Mouse (Mus musculus) left cerebral cortex, adult 2 months (tissue): ENCODE measurements at regions not wholly inside any gene's neighbourhood (a gene's known extent, or its start where the extent isn't known, plus 50 kb on each side); places are given as distances from the start of the nearest gene placed in this dataset.
A peak's percentile ranks its signal among the peaks of the same experiment; 100 is the strongest.

Experiments used
- DNase-seq, 2 experiments: peaks; one replicate each; pipeline ENCODE4 v3.0.0; 2021 to 2022; ENCODE audit warnings: low spot score in 2 of 2, mixed read lengths in 1 of 2; ENCODE audit errors: extremely low spot score in 1 of 2
- H3K27ac ChIP-seq: fragments of 200-600 bp; 2 replicates; pipeline ENCODE4 v1.8.1; 2022
- H3K4me3 ChIP-seq: fragments of 200-600 bp; 2 replicates; pipeline ENCODE4 v1.8.1; 2022
- CTCF ChIP-seq: fragments of 200-600 bp; IDR thresholded peaks from 2 replicates; pipeline ENCODE4 v1.8.1; 2022; ENCODE audit warnings: antibody characterized with exemption, mild to moderate bottlenecking, moderate library complexity
- intact Hi-C: fragments of 180-260 bp; cut with DNase I; formaldehyde crosslinking; loops from one replicate; pipeline ENCODE4 v1.15.1; 2025

GRCm38 (mm10) chr13:48027775-48028489 lies 233.1 kb upstream of the Id4 start:
- Histone ChIP-seq H3K27ac (no peak overlapping the region), H3K4me3 (no peak overlapping the region)
- intact Hi-C loops = loop anchor here (10.0 kb wide), 1 partner anchor 237 kb away; the partner anchor contains the start of gene Id4
- TF ChIP-seq CTCF = no peak
- DNase-seq = peak; percentile 61 to 62

DNA sequence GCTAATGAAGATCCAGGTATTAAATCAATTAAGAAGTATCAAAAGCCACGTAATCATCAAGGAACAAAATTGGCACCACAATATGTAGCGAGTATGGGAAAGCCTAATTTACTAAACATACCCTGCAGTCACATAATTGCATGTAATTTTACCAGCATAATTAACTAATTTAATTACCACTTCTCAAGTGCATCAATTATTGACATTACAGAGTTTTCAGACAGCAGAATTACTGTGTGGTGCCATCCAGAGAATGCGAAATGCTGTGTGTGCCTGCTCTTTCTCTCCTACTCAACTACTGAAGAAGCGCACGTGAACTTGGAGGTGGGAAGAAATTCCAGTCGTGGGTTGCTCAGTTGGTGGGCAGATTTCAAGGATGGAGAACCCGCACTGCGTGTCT lies 229.5 kb upstream of the Id4 start:
- Histone ChIP-seq H3K4me3 (no peak overlapping the region), H3K27ac (no peak overlapping the region)
- TF ChIP-seq CTCF = no peak
- intact Hi-C loops = no loop called here
- DNase-seq = no peak

DNA sequence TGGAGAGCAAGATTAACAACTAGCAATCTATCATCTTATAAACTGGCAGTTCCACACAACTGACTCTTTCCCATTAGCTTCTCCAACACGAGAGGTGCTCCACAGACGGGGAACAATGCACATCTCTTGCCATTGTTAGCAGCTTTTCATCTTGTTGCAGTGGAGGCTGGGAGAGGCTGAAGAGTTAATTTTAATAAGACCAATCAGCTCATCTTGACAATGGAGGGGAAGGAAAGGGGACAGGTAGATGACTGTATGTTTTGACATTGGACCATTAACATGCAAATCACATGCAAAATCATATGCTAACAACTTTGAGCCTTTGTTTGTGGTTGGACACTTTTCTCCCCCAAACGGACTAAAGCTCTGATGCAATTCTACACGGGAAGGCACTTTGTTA lies 218.9 kb upstream of the Id4 start:
- H3K27ac ChIP-seq = no peak overlapping the region
- no peak for TF ChIP-seq CTCF
- no peak for DNase-seq
- intact Hi-C loops = no loop called here
- no peak overlapping the region for H3K4me3 ChIP-seq

DNA sequence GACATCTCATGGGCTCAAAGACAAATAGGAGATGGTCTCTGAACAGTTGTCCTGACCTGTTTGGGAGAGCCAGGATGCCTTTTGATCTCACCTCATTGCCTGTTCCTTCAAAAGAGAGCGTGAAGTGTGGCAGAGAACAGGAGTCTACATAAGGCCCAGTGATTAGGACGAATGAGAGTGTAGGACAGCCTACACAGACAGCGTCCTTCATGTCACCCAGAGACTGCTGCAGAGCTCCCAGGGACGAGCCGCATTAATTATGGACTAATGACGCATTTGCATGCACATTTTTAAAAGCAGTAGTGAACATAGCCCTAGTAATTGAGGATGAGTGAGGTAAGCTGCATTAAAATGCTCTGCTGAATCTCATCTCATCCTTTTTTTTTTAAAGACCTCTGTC lies 218.5 kb upstream of the Id4 start:
- TF ChIP-seq CTCF = no peak
- Histone ChIP-seq H3K4me3 (no peak overlapping the region), H3K27ac (no peak overlapping the region)
- intact Hi-C loops = no loop called here
- DNase-seq = no peak

- intact Hi-C loops = no loop called here
- DNase-seq = no peak
- Histone ChIP-seq H3K27ac (no peak overlapping the region), H3K4me3 (no peak overlapping the region)
- no peak for TF ChIP-seq CTCF
These were observed 214.8 kb upstream of the Id4 start for GRCm38 (mm10) chr13:48046201-48046750.

DNA sequence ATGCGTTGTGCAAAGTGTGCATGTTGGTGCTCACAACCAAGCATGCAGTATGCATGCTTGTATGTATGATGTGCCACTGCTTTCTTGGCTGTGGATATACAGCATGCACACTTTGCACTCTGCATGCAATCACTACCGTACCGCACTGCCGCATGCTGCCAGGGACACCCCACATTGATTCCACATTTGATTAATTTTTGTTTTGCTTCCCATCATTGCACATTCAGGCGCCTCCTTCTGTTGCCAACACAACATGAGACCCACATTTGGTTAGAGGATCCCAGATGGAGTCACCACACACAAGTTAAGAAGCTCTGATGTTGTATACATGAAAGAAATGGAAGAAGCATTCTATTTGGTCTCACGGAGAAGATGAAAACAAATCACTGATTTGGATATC lies 211.2 kb upstream of the Id4 start:
- H3K4me3 ChIP-seq = no peak overlapping the region
- no peak overlapping the region for H3K27ac ChIP-seq
- TF ChIP-seq CTCF = no peak
- DNase-seq = no peak
- intact Hi-C loops = no loop called here

DNA sequence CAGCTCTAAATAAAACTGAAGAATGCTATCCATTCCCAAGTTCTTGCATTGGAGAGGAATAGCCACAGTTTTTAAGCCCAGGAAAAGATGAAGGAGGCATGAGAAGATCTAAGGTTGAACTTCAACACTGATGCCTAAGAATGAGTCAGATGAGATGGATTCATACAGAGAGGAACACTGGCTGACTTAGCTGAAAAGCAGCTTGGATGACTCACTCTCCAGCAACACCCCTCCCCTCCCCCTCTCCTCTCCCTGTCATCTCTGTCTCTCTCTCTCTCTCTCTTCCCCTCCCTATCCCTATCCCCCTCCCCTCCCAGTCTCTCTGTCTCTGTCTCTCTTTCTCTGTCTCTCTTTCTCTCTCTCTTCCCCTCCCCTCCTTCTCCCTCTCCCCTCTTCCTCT lies 186.4 kb upstream of the Id4 start:
- Histone ChIP-seq H3K27ac (no peak overlapping the region), H3K4me3 (no peak overlapping the region)
- DNase-seq = peak; percentile 24 to 47
- intact Hi-C loops = no loop called here
- TF ChIP-seq CTCF = no peak

GRCm38 (mm10) chr13:48075315-48075714 lies 185.7 kb upstream of the Id4 start:
- TF ChIP-seq CTCF = no peak
- Histone ChIP-seq H3K4me3 (no peak overlapping the region), H3K27ac (no peak overlapping the region)
- intact Hi-C loops = no loop called here
- no peak for DNase-seq

DNA sequence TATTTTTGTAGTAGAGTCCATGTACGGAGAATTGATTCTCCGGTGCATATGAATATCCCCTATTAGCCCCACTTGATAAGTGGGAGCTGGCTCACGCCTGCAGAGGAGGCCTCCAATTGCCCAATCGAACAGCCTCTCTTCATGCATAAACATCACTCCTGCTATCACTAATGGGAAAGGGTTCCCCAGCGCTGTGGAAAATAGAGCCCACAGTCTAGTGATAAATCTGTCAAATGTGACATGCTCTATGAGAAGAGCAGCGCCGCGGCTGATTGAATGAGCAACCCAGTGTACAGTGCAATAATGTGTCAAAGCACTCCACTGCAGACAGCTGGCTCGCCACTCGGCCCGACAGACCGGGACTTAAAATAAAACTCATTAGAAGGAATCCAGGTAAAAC lies 182.8 kb upstream of the Id4 start:
- DNase-seq = no peak
- no peak overlapping the region for H3K4me3 ChIP-seq
- no peak for TF ChIP-seq CTCF
- no peak overlapping the region for H3K27ac ChIP-seq
- intact Hi-C loops = no loop called here

DNA sequence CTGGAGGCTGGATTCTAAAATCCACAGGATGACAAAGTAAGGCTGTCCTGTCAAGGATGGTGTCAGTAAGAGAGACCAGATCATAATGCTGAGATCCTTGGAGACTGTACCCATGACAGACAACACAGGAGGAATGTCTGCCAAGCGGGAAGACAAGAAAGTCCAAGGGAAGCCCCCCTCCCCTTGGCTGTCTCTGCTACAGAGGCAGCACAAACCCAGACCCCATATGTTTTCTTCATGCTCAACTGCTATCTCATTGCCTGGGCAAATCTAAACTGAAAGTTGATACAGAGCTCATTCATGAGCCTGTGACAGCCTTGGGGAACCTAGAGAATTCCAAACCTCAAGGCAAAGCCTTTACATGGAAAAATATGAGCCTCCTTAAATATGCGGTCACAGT lies 177.7 kb upstream of the Id4 start:
- no peak overlapping the region for H3K4me3 ChIP-seq
- intact Hi-C loops = no loop called here
- no peak for TF ChIP-seq CTCF
- H3K27ac ChIP-seq = no peak overlapping the region
- no peak for DNase-seq

- Histone ChIP-seq H3K27ac (no peak overlapping the region), H3K4me3 (no peak overlapping the region)
- no peak for DNase-seq
- intact Hi-C loops = no loop called here
- no peak for TF ChIP-seq CTCF
These were observed 177.2 kb upstream of the Id4 start for GRCm38 (mm10) chr13:48083807-48084206.

- no peak overlapping the region for H3K4me3 ChIP-seq
- no peak for TF ChIP-seq CTCF
- no peak overlapping the region for H3K27ac ChIP-seq
- intact Hi-C loops = no loop called here
- DNase-seq = no peak
These were observed 166.6 kb upstream of the Id4 start for GRCm38 (mm10) chr13:48094275-48095035.
